Mouse (Mus musculus) embryonic fibroblast, embryonic 13.5 days (primary cell): ENCODE data around the gene Dhrs13.

Source experiments
- CTCF ChIP-seq: IDR thresholded peaks from 2 replicates; pipeline ENCODE4 v1.5.1; 2011; ENCODE audit warnings: mild to moderate bottlenecking, control low read depth, low read length, moderate library complexity, borderline replicate concordance; ENCODE audit not compliant: insufficient read depth
- POLR2A ChIP-seq: IDR thresholded peaks from 2 replicates; pipeline ENCODE4 v1.6.1; 2011; ENCODE audit warnings: low read depth, mild to moderate bottlenecking, control low read depth, low read length, moderate library complexity

- TF ChIP-seq POLR2A (no peak), CTCF (no peak)
These were observed 25.6 kb upstream of the Dhrs13 start for GRCm38 (mm10) chr11:78006446-78006845.
